Mouse (Mus musculus) ES-E14 (cell line): ENCODE measurements around the gene Gm11639.

ENCODE experiments used
- CHD2 ChIP-seq: IDR thresholded peaks from 2 replicates; pipeline ENCODE4 v1.6.1; 2014; ENCODE audit warnings: mild to moderate bottlenecking, low read depth, low read length, inconsistent platforms
- HCFC1 ChIP-seq: IDR thresholded peaks from 2 replicates; pipeline ENCODE4 v1.6.1; 2012; ENCODE audit warnings: low read length, inconsistent platforms, borderline replicate concordance; ENCODE audit not compliant: insufficient read depth
- MAFK ChIP-seq: IDR thresholded peaks from 2 replicates; pipeline ENCODE4 v1.6.1; 2014; ENCODE audit warnings: mild to moderate bottlenecking, low read depth, low read length, inconsistent platforms; ENCODE audit not compliant: insufficient read depth
- ZC3H11A ChIP-seq: IDR thresholded peaks from 2 replicates; pipeline ENCODE4 v1.6.1; 2012; ENCODE audit warnings: low read depth, mild to moderate bottlenecking, inconsistent platforms, low read length, borderline replicate concordance

GRCm38 (mm10) chr11:105141115-105141514 lies 455.6 kb downstream of the Gm11639 start:
- no peak for TF ChIP-seq ZC3H11A
- TF ChIP-seq HCFC1, result no peak
- TF ChIP-seq MAFK, result no peak
- TF ChIP-seq CHD2, result no peak
